Mouse (Mus musculus): ENCODE measurements at regions not wholly inside any gene's neighbourhood (a gene's known extent, or its start where the extent isn't known, plus 50 kb on each side); places are given as distances from the start of the nearest gene placed in this dataset.
A peak's percentile ranks its signal among the peaks of the same experiment; 100 is the strongest.

- no peak for ATAC-seq (ENCODE audit: insufficient read depth, low FRiP score, low read depth)
- no peaks in the 10 kb centered on the region for H3K36me3 ChIP-seq
Observed at GRCm38 (mm10) chr4:64696134-64696533, 427.8 kb upstream of the Pappa start.

GRCm38 (mm10) chr4:64723296-64723695, 400.7 kb upstream of the Pappa start:
- H3K4me2 ChIP-seq = no peak overlapping the region
- H3K4me1 ChIP-seq = no peaks in the 10 kb centered on the region
- H3K36me3 ChIP-seq = no peaks in the 10 kb centered on the region
- WGBS = 30% methylated on average over 3 of the region's 3 CpGs
- no peak overlapping the region for H3K27ac ChIP-seq
- H3K9me3 ChIP-seq = no peaks in the 10 kb centered on the region
- H3K27me3 ChIP-seq (replicated peaks) = no peaks in the 10 kb centered on the region
- no peak for ATAC-seq (ENCODE audit: insufficient read depth, low FRiP score, low read depth)
- no peak overlapping the region for H3K4me3 ChIP-seq (replicated peaks)
- no peak overlapping the region for H3K9ac ChIP-seq

More at GRCm38 (mm10) chr4:64696134-64696533, 427.8 kb upstream of the Pappa start:
- Histone ChIP-seq H3K27ac (no peak overlapping the region), H3K9ac (no peak overlapping the region), H3K9me3 (no peaks in the 10 kb centered on the region), H3K4me2 (no peak overlapping the region), H3K4me3 (replicated peaks) (no peak overlapping the region), H3K4me1 (no peaks in the 10 kb centered on the region), H3K27me3 (replicated peaks) (no peaks in the 10 kb centered on the region)
- WGBS = 45% methylated on average over 1 of the region's 1 CpGs

- H3K36me3 ChIP-seq = no peaks in the 10 kb centered on the region
- no peak overlapping the region for H3K27ac ChIP-seq
- no peaks in the 10 kb centered on the region for H3K4me1 ChIP-seq
- 73% methylated on average over 1 of the region's 1 CpGs for WGBS
- no peak overlapping the region for H3K4me3 ChIP-seq (replicated peaks)
- no peaks in the 10 kb centered on the region for H3K9me3 ChIP-seq
- H3K9ac ChIP-seq = no peak overlapping the region
- no peak for ATAC-seq (ENCODE audit: insufficient read depth, low FRiP score, low read depth)
- H3K4me2 ChIP-seq = no peak overlapping the region
- no peaks in the 10 kb centered on the region for H3K27me3 ChIP-seq (replicated peaks)
Observed at GRCm38 (mm10) chr4:64724851-64725250, 399.1 kb upstream of the Pappa start.

- H3K4me3 ChIP-seq (replicated peaks) = no peak overlapping the region
- no peak for ATAC-seq (ENCODE audit: insufficient read depth, low FRiP score, low read depth)
- H3K9me3 ChIP-seq = no peaks in the 10 kb centered on the region
- no peaks in the 10 kb centered on the region for H3K4me1 ChIP-seq
- no peaks in the 10 kb centered on the region for H3K36me3 ChIP-seq
- no peak overlapping the region for H3K4me2 ChIP-seq
- no peak overlapping the region for H3K9ac ChIP-seq
- H3K27me3 ChIP-seq (replicated peaks) = no peaks in the 10 kb centered on the region
- 70% methylated on average over 4 of the region's 4 CpGs for WGBS
- H3K27ac ChIP-seq = no peak overlapping the region
Observed at GRCm38 (mm10) chr4:64755986-64756385, 368.0 kb upstream of the Pappa start.

- Histone ChIP-seq H3K27ac (no peak overlapping the region), H3K27me3 (replicated peaks) (no peaks in the 10 kb centered on the region), H3K4me1 (no peaks in the 10 kb centered on the region), H3K36me3 (no peaks in the 10 kb centered on the region), H3K4me3 (replicated peaks) (no peak overlapping the region), H3K9me3 (no peaks in the 10 kb centered on the region), H3K9ac (no peak overlapping the region), H3K4me2 (no peak overlapping the region)
- WGBS = 76% methylated on average over 1 of the region's 1 CpGs
- no peak for ATAC-seq (ENCODE audit: insufficient read depth, low FRiP score, low read depth)
Observed at GRCm38 (mm10) chr4:64768610-64769009, 355.4 kb upstream of the Pappa start.

- Histone ChIP-seq H3K27ac (no peak overlapping the region), H3K36me3 (no peaks in the 10 kb centered on the region), H3K4me3 (replicated peaks) (no peak overlapping the region), H3K9ac (no peak overlapping the region), H3K4me2 (no peak overlapping the region), H3K9me3 (no peaks in the 10 kb centered on the region), H3K27me3 (replicated peaks) (no peaks in the 10 kb centered on the region), H3K4me1 (no peaks in the 10 kb centered on the region)
- peak; percentile 84 for ATAC-seq (ENCODE audit: insufficient read depth, low FRiP score, low read depth)
- 46% methylated on average over 7 of the region's 7 CpGs for WGBS
Observed at GRCm38 (mm10) chr4:64803886-64804285, 320.1 kb upstream of the Pappa start.

GRCm38 (mm10) chr4:64804996-64805395, 319.0 kb upstream of the Pappa start:
- H3K9me3 ChIP-seq = no peaks in the 10 kb centered on the region
- no peak overlapping the region for H3K27ac ChIP-seq
- H3K27me3 ChIP-seq (replicated peaks) = no peaks in the 10 kb centered on the region
- WGBS = 70% methylated on average over 2 of the region's 2 CpGs
- H3K4me3 ChIP-seq (replicated peaks) = no peak overlapping the region
- no peak overlapping the region for H3K9ac ChIP-seq
- H3K4me2 ChIP-seq = no peak overlapping the region
- no peaks in the 10 kb centered on the region for H3K4me1 ChIP-seq
- no peaks in the 10 kb centered on the region for H3K36me3 ChIP-seq
- no peak for ATAC-seq (ENCODE audit: insufficient read depth, low FRiP score, low read depth)

- Histone ChIP-seq H3K4me3 (replicated peaks) (no peak overlapping the region), H3K9me3 (no peaks in the 10 kb centered on the region), H3K27ac (no peak overlapping the region), H3K36me3 (no peaks in the 10 kb centered on the region), H3K4me1 (no peaks in the 10 kb centered on the region), H3K4me2 (no peak overlapping the region), H3K27me3 (replicated peaks) (no peaks in the 10 kb centered on the region), H3K9ac (no peak overlapping the region)
- WGBS = 87% methylated on average over 1 of the region's 1 CpGs
- no peak for ATAC-seq (ENCODE audit: insufficient read depth, low FRiP score, low read depth)
Observed at GRCm38 (mm10) chr4:64807148-64807547, 316.8 kb upstream of the Pappa start.

- no peak for ATAC-seq (ENCODE audit: insufficient read depth, low FRiP score, low read depth)
- Histone ChIP-seq H3K27me3 (replicated peaks) (no peaks in the 10 kb centered on the region), H3K36me3 (no peaks in the 10 kb centered on the region), H3K27ac (no peak overlapping the region), H3K9me3 (no peaks in the 10 kb centered on the region), H3K4me1 (no peaks in the 10 kb centered on the region), H3K9ac (no peak overlapping the region), H3K4me2 (no peak overlapping the region), H3K4me3 (replicated peaks) (no peak overlapping the region)
Observed at GRCm38 (mm10) chr4:64811974-64812373, 312.0 kb upstream of the Pappa start.

GRCm38 (mm10) chr4:64812812-64813211, 311.2 kb upstream of the Pappa start:
- H3K27me3 ChIP-seq (replicated peaks) = no peaks in the 10 kb centered on the region
- no peaks in the 10 kb centered on the region for H3K9me3 ChIP-seq
- no peaks in the 10 kb centered on the region for H3K4me1 ChIP-seq
- no peak overlapping the region for H3K4me2 ChIP-seq
- H3K36me3 ChIP-seq = no peaks in the 10 kb centered on the region
- WGBS = 69% methylated on average over 4 of the region's 4 CpGs
- H3K27ac ChIP-seq = no peak overlapping the region
- no peak overlapping the region for H3K4me3 ChIP-seq (replicated peaks)
- no peak overlapping the region for H3K9ac ChIP-seq
- ATAC-seq (ENCODE audit: insufficient read depth, low FRiP score, low read depth) = no peak

- Histone ChIP-seq H3K4me1 (no peaks in the 10 kb centered on the region), H3K36me3 (no peaks in the 10 kb centered on the region), H3K27ac (no peak overlapping the region), H3K27me3 (replicated peaks) (no peaks in the 10 kb centered on the region), H3K9me3 (no peaks in the 10 kb centered on the region), H3K9ac (no peak overlapping the region), H3K4me3 (replicated peaks) (no peak overlapping the region), H3K4me2 (no peak overlapping the region)
- 41% methylated on average over 2 of the region's 2 CpGs for WGBS
- ATAC-seq (ENCODE audit: insufficient read depth, low FRiP score, low read depth) = no peak
Observed at GRCm38 (mm10) chr4:64832882-64833281, 291.1 kb upstream of the Pappa start.

GRCm38 (mm10) chr4:64874521-64874920, 249.5 kb upstream of the Pappa start:
- Histone ChIP-seq H3K4me1 (no peaks in the 10 kb centered on the region), H3K9me3 (no peaks in the 10 kb centered on the region), H3K4me3 (replicated peaks) (no peak overlapping the region), H3K36me3 (no peaks in the 10 kb centered on the region), H3K27me3 (replicated peaks) (no peaks in the 10 kb centered on the region), H3K4me2 (no peak overlapping the region), H3K9ac (no peak overlapping the region), H3K27ac (no peak overlapping the region)
- WGBS = 49% methylated on average over 2 of the region's 2 CpGs
- ATAC-seq (ENCODE audit: insufficient read depth, low FRiP score, low read depth) = no peak

- Histone ChIP-seq H3K4me2 (no peak overlapping the region), H3K4me3 (replicated peaks) (no peak overlapping the region), H3K9ac (no peak overlapping the region), H3K36me3 (no peaks in the 10 kb centered on the region), H3K9me3 (no peaks in the 10 kb centered on the region), H3K27me3 (replicated peaks) (no peaks in the 10 kb centered on the region), H3K4me1 (no peaks in the 10 kb centered on the region), H3K27ac (no peak overlapping the region)
- 87% methylated on average over 1 of the region's 1 CpGs for WGBS
- no peak for ATAC-seq (ENCODE audit: insufficient read depth, low FRiP score, low read depth)
Observed at GRCm38 (mm10) chr4:64876924-64877323, 247.1 kb upstream of the Pappa start.
